Mouse (Mus musculus): ENCODE data around the gene Chpt1. TPM values are rescaled to one million over a fixed set of nuclear protein-coding genes. Genes with fewer than 3 reads are reported as not detected.
"Not testable (repeated sequence)": the region's sequence is repeated elsewhere in the genome, so short reads cannot be mapped to it uniquely, and the experiment has no call there.

Gene Chpt1
- total RNA-seq (2021): 10 to 100 TPM; 86.1 to 98.1 TPM
- long read RNA-seq, experiment 1, full-length matches to known transcripts: 175 of 207 reads
- long read RNA-seq, experiment 1, partial matches to known transcripts: 8 of 207 reads
- long read RNA-seq, experiment 1, other reads (novel, unspliced or antisense): 24 of 207 reads
- long read RNA-seq, experiment 2, full-length matches to known transcripts: 218 of 249 reads
- long read RNA-seq, experiment 2, partial matches to known transcripts: 7 of 249 reads
- long read RNA-seq, experiment 2, other reads (novel, unspliced or antisense): 24 of 249 reads

DNA sequence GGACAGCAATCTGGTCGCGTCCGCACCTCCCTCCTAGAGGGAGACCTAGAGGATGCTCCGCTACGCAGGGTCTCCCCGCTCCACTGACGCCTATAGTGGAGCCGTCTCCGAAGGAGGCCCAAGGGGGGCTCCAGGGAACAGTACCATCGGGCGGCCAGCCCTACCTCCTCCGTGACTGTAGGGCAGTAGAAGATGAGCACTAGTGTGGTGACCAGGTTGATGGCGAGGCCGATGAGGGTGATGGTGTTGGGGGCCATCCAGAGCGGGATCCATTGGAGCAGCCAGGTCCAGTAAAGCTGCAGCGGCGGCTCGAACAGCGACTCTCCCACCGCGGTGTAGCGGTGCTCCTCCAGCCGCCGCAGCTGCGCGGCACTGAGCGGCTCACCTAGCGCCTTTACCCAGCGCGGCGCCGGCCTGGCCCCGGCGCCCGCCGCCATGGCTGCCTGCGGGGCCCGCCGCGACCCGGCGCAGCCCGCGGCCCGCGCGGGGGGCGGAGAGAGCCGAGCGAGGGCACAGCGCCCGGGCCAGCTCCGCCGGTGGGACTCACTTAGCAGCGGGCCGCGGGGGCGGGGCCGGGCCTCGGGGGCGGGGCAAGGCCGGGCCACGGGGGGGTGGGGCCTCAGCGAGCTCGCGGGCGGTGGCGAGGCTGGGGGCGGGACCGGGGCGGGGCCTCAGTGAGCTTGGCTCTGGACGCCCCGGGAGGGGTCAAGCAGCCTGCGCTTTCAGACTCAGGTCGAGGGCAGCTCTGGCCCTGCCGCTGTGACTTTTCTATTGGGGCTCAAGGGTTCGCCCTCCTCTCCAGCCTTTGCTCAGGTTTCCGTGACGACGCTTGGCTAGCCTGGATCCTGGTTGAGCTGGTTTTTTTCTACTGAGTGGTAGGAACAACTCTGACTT is at the start of gene Chpt1:
Gene Chpt1, minus strand, starts transcription at position 653 of the 894 bp plus-strand sequence.
- intact Hi-C loops (cut with DNase I): no loop called here
- DNase-seq: peak; percentile 74 to 88

DNA sequence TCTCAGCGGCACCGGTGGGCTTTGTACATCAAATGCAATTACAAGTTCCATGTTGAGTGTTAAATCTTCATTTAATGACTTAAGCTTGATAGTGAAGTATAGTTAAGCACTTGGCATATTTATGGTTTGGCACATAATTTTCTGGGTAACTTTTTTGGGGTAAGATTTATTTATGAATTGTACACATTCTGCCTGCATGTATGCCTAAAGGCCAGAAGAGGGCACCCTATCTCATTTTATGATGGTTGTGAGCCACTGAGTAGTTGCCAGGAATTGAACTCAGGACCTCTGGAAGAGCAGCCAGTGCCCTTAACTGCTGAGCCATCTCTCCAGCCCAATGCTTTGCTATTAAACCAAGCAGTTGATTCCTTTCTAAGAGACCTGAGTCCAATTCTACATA is 48.9 kb upstream of the Chpt1 start:
- no peak for DNase-seq
- intact Hi-C loops (cut with DNase I): loop anchor here (5.0 kb wide), 1 partner anchor 115 kb away; no protein-coding TSS in a partner anchor

DNA sequence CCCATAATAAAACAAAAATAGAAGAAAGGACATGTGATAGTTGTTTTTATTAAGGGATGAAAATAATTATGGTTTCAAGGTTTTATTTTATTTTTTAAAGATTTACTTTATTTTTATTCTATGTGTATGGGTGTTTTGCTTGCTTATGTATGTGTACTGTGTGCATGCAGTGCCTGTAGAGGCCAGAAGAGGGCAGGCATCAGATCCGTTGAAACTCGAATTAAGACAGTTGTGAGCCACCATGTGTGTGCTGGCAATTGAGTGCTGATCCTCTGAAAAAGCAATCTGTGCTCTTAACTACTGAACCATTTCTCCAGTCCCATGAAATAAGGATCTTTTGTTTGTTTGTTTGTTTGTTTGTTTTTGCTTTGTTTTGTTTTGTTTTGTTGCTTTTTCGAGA is 46.4 kb upstream of the Chpt1 start:
- DNase-seq: no peak
- intact Hi-C loops (cut with DNase I): loop anchor here (5.0 kb wide), 1 partner anchor 117 kb away; no protein-coding TSS in a partner anchor

DNA sequence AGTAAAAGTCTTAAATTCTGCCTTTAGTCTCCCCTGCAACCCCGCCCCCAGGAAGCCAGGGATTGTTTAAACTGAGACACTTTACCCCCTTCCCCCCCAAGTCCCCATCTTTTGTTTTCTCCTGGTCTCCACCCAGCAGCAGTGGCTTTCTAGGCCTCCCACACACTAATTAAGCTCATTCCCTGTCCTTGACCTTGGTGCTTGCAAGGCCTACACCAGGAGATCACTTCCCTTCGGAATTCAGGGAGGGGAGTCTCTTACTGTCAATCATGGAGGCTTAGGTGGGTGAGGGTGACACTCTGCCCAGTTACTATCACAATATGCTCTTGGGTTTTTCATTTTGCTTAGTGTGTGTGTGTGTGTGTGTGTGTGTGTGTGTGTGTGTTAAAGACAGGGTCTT is 43.8 kb upstream of the Chpt1 start:
- no peak for DNase-seq
- intact Hi-C loops (cut with DNase I): no loop called here

DNA sequence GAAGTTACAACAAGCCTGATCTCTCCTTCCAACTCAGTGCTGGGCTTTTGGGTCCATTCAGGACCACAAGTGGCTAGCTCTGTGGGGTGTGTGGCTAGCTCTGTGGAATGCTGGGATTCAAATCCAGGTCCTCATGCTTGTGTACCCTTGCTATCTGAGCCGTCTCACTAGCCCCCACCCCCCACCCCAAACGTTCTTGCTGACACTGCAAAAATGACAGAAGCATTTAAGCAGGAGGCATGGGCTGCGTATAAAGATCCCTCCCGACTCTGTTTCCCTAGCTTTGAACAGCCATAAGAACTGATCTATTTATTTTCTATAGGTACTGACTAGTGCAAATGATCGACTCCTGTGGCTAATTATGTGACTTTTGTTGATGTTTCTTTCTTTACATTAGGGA is 26.8 kb upstream of the Chpt1 start:
- intact Hi-C loops (cut with DNase I): no loop called here
- no peak for DNase-seq

DNA sequence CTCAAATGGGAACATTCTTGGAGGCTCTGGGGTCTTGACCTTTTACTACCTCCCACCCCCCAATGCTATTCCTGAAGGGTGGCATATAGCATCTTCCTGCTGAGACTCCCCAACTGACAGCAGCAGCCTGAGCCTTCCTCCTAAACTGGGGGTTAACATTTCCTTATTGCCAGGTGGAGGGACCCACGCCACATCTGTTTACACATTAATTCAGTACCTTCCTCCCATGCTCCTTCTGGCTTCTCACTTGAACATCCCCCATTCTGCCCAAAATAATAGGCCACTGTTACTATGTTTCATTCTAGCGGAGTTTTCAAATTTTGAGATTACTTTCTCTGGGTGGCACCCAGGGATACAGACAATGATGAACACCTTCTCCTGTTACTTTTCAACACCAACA is 20.1 kb upstream of the Chpt1 start:
- intact Hi-C loops (cut with DNase I): no loop called here
- DNase-seq: no peak

DNA sequence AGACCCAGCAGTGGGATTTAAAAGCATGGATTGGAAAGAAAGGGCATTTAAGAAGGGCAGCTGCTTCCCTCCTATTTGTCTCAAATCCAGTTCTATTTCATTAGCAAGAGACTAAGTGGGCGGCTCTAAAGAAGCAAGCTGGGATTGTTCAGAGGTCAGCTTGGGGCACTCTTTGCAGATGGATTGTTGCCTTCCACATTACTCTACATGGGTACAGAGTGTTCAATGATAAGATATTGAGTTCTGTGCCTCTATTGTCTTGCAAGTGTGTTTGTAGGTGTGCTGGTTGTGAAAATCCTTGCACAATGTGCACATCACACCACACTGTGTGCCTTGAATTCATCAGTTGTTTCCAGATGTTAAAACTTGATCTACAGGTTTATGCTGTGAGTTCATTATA is 19.3 kb upstream of the Chpt1 start:
- no peak for DNase-seq
- intact Hi-C loops (cut with DNase I): no loop called here

DNA sequence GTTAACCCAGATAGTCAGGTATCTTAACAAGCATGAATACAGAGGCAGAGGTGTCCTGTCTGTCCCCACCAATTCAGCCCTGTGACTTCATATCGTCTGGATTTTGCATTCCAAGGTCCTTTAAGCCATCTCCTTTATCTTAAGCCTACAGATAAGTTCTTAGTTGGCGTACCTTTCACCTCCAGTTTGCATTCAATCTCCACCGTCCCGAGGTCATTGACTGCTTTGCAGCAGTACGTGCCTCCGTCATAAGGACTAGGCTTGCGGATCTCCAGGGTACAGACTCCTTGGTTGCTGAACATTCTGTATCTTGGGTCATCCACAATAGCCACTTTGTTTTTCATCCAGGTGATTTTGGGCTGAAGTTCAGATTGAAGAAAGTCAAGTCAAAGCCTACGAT is 18.9 kb upstream of the Chpt1 start:
- intact Hi-C loops (cut with DNase I): no loop called here
- DNase-seq: no peak

- not testable (repeated sequence) for DNase-seq
- intact Hi-C loops (cut with DNase I): loop anchor here (10.0 kb wide), 1 partner anchor 210 kb away; no protein-coding TSS in a partner anchor
Observed at GRCm38 (mm10) chr10:88515049-88515448, 11.2 kb upstream of the Chpt1 start.

GRCm38 (mm10) chr10:88514495-88514894 is 10.6 kb upstream of the Chpt1 start:
- intact Hi-C loops (cut with DNase I): loop anchor here (10.0 kb wide), 1 partner anchor 210 kb away; no protein-coding TSS in a partner anchor
- peak in 1 of 2 experiments; percentile 54 for DNase-seq

DNA sequence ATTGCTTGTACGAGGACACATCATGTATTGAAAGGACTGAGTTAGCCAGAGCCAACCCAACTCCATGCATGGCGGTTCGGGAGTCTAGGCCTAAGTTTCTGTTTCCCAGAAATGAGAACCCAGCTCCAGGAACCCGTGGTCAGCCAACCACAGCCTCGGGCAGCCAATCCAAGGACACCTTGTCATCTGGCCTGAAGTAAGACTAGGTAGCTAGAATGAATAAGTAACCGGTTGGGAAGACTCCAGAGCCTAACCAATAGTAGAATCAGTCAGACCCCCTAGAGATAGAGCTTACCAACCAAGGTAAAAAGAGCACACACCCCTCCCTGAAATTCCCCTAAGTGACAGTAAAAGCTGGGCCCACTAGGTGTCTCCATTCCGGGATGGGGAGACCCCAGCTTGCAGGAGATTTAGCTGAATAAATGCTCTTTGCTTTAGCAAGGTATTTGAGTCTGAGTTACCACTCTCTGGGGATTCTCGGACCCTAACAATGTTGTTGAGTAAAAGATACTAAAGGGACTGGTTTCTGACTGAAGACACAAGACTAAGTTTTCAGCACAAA is 9.8 kb upstream of the Chpt1 start:
- intact Hi-C loops (cut with DNase I): loop anchor here (10.0 kb wide), 1 partner anchor 211 kb away; no protein-coding TSS in a partner anchor
- DNase-seq: no peak

DNA sequence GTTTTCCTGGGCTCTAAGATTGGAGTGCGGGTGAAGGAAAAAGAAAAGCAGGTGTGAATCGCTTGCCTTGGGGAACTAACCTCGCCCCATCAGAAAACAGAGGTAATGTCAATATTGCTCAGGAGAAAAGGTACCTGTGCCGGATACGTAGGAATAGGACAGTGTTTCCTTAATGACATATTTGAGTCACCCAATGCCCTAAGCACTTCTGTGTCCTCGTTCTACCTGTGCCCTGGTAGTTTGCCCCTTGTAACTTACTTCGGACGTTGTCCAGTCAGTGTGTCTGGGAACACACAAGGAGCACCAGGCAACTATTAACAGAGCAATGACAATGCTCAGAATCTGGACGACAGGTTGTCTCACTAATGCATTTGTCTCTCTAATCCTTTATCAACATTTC is 7.5 kb upstream of the Chpt1 start:
- DNase-seq: no peak
- intact Hi-C loops (cut with DNase I): loop anchor here (10.0 kb wide), 1 partner anchor 213 kb away; no protein-coding TSS in a partner anchor

DNA sequence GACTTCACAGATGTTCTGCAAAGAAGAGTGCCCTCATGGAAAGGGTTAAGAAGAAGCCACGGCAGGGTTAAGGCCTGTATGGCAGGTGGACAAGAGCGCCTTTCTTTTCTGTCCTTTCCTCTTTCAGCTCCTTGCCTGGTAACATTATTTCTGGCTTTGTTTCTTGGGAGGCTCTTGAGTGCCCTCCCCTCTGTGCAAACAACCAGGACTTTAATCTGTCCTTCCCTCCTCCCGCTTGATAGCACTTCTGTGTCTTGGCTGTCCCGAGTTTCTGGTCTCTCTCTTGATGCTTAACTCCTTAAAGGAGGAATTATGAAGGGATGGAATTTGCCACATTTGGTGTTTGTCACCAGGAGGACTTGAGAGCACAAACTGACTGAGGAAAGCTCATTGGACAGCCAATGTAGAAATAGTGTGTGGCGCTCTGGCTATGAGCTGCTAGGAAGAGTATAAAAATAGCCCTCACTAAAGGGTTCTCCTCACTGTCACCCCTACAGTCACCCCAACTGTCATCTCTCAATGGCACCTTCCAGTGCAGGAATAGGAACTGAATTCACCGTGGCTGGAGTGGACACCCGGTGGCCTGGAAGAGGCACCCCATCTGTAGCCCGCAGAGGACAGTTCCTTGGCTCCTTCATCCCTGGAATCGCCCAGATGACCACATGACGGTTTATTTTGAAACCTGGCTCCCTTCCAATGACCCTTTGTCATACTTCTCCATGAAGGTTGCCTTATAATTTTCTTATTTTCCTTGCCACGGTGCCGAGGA is 6.8 kb upstream of the Chpt1 start:
- DNase-seq: no peak
- intact Hi-C loops (cut with DNase I): loop anchor here (10.0 kb wide), 1 partner anchor 214 kb away; no protein-coding TSS in a partner anchor

GRCm38 (mm10) chr10:88507691-88508143 is 3.8 kb upstream of the Chpt1 start:
- intact Hi-C loops (cut with DNase I): no loop called here
- no peak for DNase-seq

GRCm38 (mm10) chr10:88505256-88505655 is 1.4 kb upstream of the Chpt1 start:
- intact Hi-C loops (cut with DNase I): no loop called here
- no peak for DNase-seq

DNA sequence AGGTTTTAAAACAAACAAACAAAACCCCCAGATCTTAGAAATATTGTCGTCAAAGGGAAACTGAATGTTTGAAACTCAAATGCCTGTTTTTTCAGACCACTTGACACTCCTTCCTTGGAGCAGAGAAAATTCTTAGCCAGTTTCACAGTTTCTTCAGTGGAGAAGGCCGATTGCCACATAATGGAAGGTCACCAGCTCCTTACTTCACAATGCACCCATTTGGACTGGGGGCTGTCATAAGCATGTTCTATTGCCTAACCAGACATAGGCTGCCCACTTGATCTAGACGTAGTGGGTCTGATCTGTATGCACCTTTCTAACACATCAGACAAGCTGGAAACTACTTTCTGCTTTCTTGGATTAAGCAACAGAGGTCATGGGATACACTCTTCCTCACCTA is 608 bp upstream of the Chpt1 start:
- intact Hi-C loops (cut with DNase I): no loop called here
- DNase-seq: no peak

GRCm38 (mm10) chr10:88502919-88503318 is 954 bp downstream of the Chpt1 start:
- no peak for DNase-seq
- intact Hi-C loops (cut with DNase I): no loop called here

DNA sequence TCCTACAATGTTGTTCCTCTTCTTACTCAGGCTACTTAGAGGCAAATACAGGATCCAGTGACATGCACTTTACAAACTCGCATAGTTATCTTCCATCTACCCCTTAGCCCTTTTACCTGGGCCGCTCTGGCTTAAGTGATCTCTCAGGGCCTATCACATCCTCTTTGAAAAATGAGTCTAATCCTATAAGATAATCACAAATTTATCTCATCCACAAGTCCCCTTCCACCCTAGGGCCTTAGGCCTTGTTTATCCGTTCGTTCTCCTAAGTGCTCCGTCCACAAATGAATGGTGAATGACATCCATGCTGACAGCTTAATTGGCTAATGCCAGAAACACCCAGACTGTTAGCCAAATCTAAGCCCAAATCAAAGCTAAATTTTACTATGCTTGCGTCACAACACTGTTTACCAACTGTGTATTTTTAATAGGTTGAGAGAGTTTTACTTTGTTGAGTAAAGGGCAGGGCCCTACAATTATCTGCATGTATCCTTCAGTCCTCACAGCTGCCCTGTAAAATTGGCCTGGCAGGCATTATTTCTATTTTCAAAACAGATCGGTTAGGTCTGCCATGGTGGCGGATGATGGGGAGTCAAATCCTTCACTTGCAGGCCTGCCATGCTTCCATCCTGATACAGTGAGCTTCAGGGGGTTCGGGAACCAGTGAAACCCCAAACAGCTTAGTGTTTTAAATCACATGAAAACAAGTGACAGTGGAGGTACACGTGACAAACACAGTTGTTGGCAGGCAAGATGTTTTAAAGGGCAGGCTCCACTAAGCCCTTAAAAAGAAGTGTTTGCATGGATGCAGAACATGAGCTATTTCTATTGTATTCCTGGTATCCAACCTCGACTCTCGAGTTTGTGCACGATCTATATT is 1.7 kb downstream of the Chpt1 start:
- intact Hi-C loops (cut with DNase I): no loop called here
- no peak for DNase-seq

DNA sequence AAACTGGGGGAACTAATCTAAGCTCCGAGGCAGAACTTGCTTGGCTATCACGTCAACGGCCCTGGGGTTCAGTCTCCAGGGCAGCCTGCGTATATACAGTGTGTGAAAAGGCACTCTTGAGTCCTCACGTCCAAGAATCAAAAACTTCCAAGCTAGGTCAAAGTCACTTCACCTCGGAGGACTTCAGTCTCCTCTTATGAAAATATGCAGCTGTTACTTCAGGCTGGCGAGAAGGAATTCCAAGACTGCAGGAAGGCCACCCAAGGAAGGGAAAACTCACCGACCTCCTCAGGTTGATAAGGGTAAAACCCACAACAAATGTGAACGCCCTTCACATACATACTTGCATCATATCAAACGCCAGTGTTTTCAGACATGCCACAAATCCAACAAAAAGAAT is 2.5 kb downstream of the Chpt1 start:
- intact Hi-C loops (cut with DNase I): no loop called here
- DNase-seq: no peak
